Mouse (Mus musculus) G1E (cell line): ENCODE data around the gene Cldn16. TPM values are rescaled to one million over a fixed set of nuclear protein-coding genes. Genes with fewer than 3 reads are reported as not detected.

ENCODE experiments used
- ATAC-seq: 2 replicates; pipeline ENCODE4 v1.8.0; 2016; ENCODE audit warnings: mild to moderate bottlenecking; ENCODE audit not compliant: insufficient number of reproducible peaks, poor library complexity, low FRiP score, severe bottlenecking; ENCODE audit errors: extremely low read depth
- DNase-seq: peaks from one replicate; pipeline ENCODE4 v3.0.0; 2012; ENCODE audit warnings: low spot score
- H3K27me3 ChIP-seq: 2 replicates; pipeline ENCODE4 v1.6.1; 2012; ENCODE audit warnings: mild to moderate bottlenecking, low read length, inconsistent platforms; ENCODE audit not compliant: insufficient read depth
- H3K36me3 ChIP-seq: replicated peaks from 2 replicates; pipeline ENCODE3; 2012; ENCODE audit warnings: mild to moderate bottlenecking, inconsistent platforms
- H3K4me1 ChIP-seq: 2 replicates; pipeline ENCODE4 v1.6.1; 2012; ENCODE audit warnings: low read depth, low read length, inconsistent platforms, mixed read lengths; ENCODE audit not compliant: insufficient read depth
- H3K4me3 ChIP-seq: 2 replicates; pipeline ENCODE4 v1.5.1; 2012; ENCODE audit warnings: low read depth, mild to moderate bottlenecking, inconsistent platforms, low read length, moderate library complexity, mixed read lengths
- H3K9me3 ChIP-seq: replicated peaks from 2 replicates; pipeline ENCODE4 v1.6.1; 2012; ENCODE audit warnings: inconsistent platforms
- CTCF ChIP-seq: IDR thresholded peaks from 2 replicates; pipeline ENCODE4 v1.5.1; 2012; ENCODE audit warnings: low read depth, low read length, inconsistent platforms, mixed read lengths
- GATA1 ChIP-seq: IDR thresholded peaks from 2 replicates; pipeline ENCODE4 v1.6.1; 2012; ENCODE audit warnings: borderline replicate concordance, low read length, inconsistent platforms, mixed read lengths
- GATA2 ChIP-seq: IDR thresholded peaks from 2 replicates; pipeline ENCODE4 v1.6.1; 2012; ENCODE audit warnings: low read depth, low read length, inconsistent platforms, borderline replicate concordance
- POLR2AphosphoS5 ChIP-seq: IDR thresholded peaks from 2 replicates; pipeline ENCODE4 v1.6.1; 2012; ENCODE audit warnings: low read depth, low read length, inconsistent platforms; ENCODE audit not compliant: insufficient replicate concordance
- TAL1 ChIP-seq: conservative IDR thresholded peaks from 2 replicates; pipeline ENCODE4 v1.6.1; 2012; ENCODE audit warnings: low read depth, low read length, inconsistent platforms, mixed read lengths
- polyA plus RNA-seq: library from polyadenylated mRNA; stranded (reverse); fragments of >175 nt; gene quantifications from 2 replicates; pipeline ENCODE4 v1.2.3, GENCODE M21; 2012
- total RNA-seq, 2 experiments: library from RNA; stranded (forward) in 1 of 2; stranded (reverse) in 1 of 2; fragments of 200-1000 nt in 1 of 2; fragments of >200 nt in 1 of 2; fragmentation: Nextera tagmentation in 1 of 2; gene quantifications; 2 replicates each; pipeline ENCODE4 v1.2.3; 2014 to 2017

Cldn16 gene
- total RNA-seq (2014; fragmentation: Nextera tagmentation) (not detected in 2 replicates), total RNA-seq (2017) (not detected in 2 replicates), polyA plus RNA-seq (not detected in 2 replicates)

DNA sequence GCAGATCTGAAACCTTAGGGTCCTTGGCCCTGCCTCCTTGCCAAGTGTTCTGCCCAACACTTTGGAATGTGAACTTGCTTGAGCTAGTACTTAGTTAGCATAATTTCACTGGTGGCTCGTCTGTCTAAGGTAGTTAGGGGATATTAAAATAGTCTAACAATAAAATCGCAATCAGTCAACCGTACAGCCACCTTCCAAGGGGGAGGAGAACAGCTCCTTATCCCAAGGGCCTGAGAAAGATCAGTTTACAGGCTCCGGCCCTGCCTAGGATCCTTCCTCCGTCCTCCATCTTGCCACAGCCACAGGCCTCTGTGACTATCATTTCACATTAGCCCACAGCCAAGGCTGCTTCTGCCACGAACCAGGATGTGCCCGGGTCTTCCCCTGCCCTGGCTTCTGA is at the start of gene Cldn16:
Gene Cldn16 (plus strand): TSS at position 301 of the 400 bp plus-strand sequence.
- no peak for TF ChIP-seq GATA1
- no peak for TF ChIP-seq GATA2
- TF ChIP-seq CTCF = no peak
- no peak for TF ChIP-seq POLR2AphosphoS5
- no peak for TF ChIP-seq TAL1
- Histone ChIP-seq H3K36me3 (no peaks in the 10 kb centered on the region), H3K27me3 (no peaks in the 10 kb centered on the region), H3K9me3 (peaks cover 2% of the 10 kb centered on the region), H3K4me1 (no peaks in the 10 kb centered on the region), H3K4me3 (no peak within 1 kb of the TSS)
- DNase-seq (no peak), ATAC-seq (no peak)

DNA sequence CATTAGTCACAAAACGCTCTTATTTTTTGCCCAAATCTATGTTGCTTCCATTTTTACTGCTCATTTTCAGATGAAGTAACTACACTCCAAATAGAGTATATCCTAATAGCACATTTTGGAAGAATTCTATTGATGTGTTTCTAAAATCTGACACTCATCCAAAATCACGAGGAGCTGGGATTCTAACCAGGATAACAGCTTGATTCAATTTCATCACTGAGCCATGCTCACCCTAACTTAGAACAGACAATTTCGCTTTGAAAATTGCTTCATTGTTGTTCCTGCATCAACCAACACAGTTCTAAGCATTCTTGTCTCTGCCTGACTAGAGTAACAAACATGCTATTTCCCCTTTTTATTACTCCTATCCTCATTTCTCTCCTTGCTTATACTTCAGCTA is 44.3 kb upstream of the Cldn16 start:
- Histone ChIP-seq H3K4me3 (no peak overlapping the region), H3K36me3 (no peaks in the 10 kb centered on the region), H3K27me3 (no peaks in the 10 kb centered on the region), H3K4me1 (no peaks in the 10 kb centered on the region), H3K9me3 (no peaks in the 10 kb centered on the region)
- DNase-seq = no peak
- no peak for ATAC-seq
- no peak for TF ChIP-seq TAL1
- TF ChIP-seq GATA2 = no peak
- TF ChIP-seq GATA1 = no peak
- TF ChIP-seq CTCF = no peak
- no peak for TF ChIP-seq POLR2AphosphoS5

DNA sequence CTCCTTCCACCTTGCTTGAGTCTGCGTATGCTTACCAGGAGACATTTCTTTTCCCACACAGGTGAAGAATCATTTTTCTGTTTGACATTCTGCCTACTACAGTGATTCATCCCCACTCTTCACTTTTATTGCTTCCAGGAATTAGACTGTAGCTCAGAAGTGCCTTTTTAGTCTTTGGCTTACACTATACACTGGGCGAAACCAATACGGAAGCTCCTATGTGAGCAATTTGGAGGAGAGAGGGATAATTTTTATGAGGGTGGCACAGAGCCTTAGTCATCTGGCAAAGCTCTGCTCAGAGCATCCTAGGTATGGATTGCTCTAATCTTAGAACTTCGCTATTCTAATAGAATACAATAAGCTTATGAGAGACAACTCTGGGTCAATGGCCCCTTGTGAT is 40.9 kb upstream of the Cldn16 start:
- DNase-seq = no peak
- no peaks in the 10 kb centered on the region for H3K36me3 ChIP-seq
- no peak overlapping the region for H3K4me3 ChIP-seq
- no peaks in the 10 kb centered on the region for H3K4me1 ChIP-seq
- no peak for ATAC-seq
- no peak for TF ChIP-seq POLR2AphosphoS5
- no peak for TF ChIP-seq CTCF
- TF ChIP-seq GATA1 = no peak
- no peak for TF ChIP-seq GATA2
- no peaks in the 10 kb centered on the region for H3K27me3 ChIP-seq
- no peaks in the 10 kb centered on the region for H3K9me3 ChIP-seq

DNA sequence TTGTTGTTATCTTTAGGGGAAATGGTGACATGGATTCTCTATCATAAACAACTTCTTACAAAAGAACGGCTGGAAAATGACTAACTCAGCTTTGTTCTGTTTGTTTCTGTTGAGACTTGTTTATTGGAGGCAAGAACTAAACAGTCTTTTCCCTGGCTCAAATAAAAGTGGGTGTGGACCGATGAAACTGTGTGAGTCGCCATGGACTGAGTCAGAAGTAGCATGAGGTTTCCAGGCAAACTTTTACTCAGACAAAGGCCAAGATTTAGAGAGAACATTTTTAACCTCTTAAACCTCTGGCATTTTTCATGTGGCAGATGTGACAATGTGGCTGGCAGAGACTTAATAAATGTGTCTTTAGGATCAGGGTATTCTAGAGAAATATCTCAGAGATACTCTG is 32.7 kb upstream of the Cldn16 start:
- no peaks in the 10 kb centered on the region for H3K4me1 ChIP-seq
- no peaks in the 10 kb centered on the region for H3K36me3 ChIP-seq
- DNase-seq = no peak
- TF ChIP-seq GATA1 (no peak), TAL1 (no peak), CTCF (no peak)
- no peak for ATAC-seq
- no peaks in the 10 kb centered on the region for H3K9me3 ChIP-seq
- H3K4me3 ChIP-seq = no peak overlapping the region
- H3K27me3 ChIP-seq = no peaks in the 10 kb centered on the region

DNA sequence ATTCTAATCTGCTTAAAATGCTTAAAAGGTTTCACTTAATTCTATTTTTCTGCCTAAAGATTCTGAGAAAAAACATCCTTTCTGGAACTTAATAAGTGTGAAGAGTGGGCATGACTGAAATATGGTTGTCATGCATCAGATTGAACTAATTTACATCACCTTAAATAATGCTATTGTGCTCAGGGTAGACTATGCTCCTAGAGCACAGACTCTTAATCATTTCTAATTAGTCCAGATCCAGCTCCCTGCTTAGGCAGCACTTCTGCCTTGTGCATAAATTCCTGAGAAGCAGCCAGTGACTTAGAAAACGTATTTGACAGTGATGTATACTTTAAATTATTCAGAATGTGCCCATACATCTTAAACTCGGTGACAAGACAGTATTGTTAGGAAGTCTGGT is 29.4 kb upstream of the Cldn16 start:
- ATAC-seq = no peak
- no peak for DNase-seq
- H3K4me1 ChIP-seq = no peaks in the 10 kb centered on the region

DNA sequence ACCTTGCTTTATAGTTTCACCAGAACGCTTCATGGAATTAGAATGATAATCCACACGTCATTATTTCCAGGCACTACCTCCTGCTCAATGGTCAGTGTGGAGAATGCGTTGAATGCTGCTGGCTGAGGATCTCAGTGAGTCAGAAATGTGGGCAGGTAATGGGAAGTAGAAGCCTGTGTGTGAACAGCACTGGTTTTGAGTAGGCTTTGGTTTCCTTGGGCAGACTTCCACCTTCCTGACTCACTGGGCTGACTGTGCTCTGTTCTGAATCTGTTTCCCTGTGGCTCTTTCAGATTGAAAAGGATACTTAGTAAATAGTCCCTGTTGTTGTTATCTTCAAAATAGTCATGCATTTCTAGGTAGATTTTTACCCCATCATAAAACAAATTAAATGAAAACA is 22.9 kb upstream of the Cldn16 start:
- ATAC-seq (no peak), DNase-seq (no peak)
- no peaks in the 10 kb centered on the region for H3K4me1 ChIP-seq

More for the DNA sequence above, 29.4 kb upstream of the Cldn16 start:
- Histone ChIP-seq H3K9me3 (no peaks in the 10 kb centered on the region), H3K27me3 (no peaks in the 10 kb centered on the region), H3K4me3 (no peak overlapping the region), H3K36me3 (no peaks in the 10 kb centered on the region)
- TF ChIP-seq TAL1 = no peak
- TF ChIP-seq CTCF = no peak
- TF ChIP-seq GATA1 = no peak
- no peak for TF ChIP-seq GATA2
- no peak for TF ChIP-seq POLR2AphosphoS5

More for the DNA sequence above, 22.9 kb upstream of the Cldn16 start:
- TF ChIP-seq CTCF (no peak), POLR2AphosphoS5 (no peak), GATA1 (no peak), GATA2 (no peak), TAL1 (no peak)
- no peak overlapping the region for H3K4me3 ChIP-seq
- no peaks in the 10 kb centered on the region for H3K9me3 ChIP-seq
- no peaks in the 10 kb centered on the region for H3K27me3 ChIP-seq
- no peaks in the 10 kb centered on the region for H3K36me3 ChIP-seq
